Mouse (Mus musculus) spleen, adult 2 months (tissue): ENCODE measurements around the gene Ctnnb1.

Experiments
- CTCF ChIP-seq: fragments of 200-500 bp; IDR thresholded peaks from 2 replicates; pipeline ENCODE4 v1.5.1; 2011; ENCODE audit warnings: mild to moderate bottlenecking, inconsistent platforms; ENCODE audit not compliant: insufficient read depth, insufficient read length, insufficient replicate concordance; ENCODE audit errors: extremely low read depth
- POLR2A ChIP-seq: fragments of 200-500 bp; IDR thresholded peaks from 2 replicates; pipeline ENCODE4 v1.6.1; 2011; ENCODE audit warnings: low read depth, low read length, inconsistent platforms

DNA sequence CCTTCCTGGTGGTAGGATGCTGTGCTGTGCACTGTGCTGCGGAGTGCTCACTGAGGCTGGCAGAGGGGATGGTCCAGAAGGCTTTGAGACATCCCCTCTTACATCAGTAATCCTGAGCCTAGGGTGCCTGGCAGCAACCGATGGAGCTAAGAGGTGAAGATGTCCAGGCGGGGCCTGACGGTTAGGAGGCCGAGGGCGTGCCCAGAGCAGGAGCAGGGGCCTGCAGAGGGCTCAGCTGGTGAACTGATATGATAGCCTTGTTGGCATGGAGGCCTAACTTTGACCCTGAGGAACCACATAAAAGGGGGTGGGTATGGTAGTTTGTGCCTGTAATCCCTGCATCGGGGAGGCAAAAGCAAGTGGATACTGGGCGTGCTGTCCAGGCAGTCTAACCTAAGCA lies 54.8 kb downstream of the Ctnnb1 start:
- no peak for TF ChIP-seq CTCF
- no peak for TF ChIP-seq POLR2A
